Comparison of ENCODE assay signal across 9 mouse cellular contexts in the genomic region with DNA sequence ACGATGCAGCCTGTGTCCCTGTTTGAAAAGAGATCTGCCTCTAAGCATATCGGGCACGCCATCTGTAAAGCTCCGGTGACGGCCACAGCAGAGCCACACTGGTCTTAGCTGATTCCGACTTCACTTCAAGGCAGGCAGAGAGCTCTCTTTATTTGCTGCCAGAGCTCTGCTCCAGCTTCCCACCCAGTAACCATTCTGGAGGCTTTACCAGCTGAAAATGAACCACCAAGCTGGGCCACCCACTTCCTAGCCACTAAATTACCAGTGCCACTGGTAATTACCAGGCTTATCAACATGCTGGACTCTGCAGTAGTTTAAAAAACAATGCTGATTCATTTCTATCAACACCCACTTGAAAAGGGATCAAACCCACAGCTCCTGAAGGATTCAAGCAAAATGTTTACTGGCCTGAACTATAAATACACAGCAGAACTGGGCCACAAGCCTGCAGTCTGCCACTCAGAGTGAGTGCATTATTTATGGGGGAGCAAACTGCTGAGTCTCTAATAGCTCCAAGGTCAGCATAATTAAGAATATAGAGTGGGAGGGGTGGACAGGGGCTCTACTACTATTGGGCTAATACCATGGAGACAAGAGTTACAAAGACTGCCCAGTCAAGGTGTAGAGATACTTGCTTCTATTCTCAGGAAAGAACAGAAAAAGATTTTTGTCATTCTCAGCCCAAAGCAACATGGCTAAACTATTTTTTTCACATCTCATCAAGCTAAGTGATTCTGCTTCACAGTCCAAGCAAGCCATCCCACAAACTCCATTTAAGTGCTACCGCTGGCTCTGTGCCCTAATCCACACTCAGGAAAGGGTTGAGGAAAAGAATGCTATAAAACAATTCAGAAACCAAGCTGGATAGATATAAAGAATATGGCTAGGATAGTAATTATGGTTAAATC.
DNase-seq lines count a peak whose midpoint lies in the region; ATAC-seq lines count a peak whose summit lies in the region.
"Had no signal": no experiment of that assay in that cellular context is flagged by ENCODE, and none has a peak within 500 bp of the region (broad histone marks: within the 10 kb centered on the region; RNA-seq: fewer than 3 reads in every experiment).

No protein-coding gene starts in this region.

- no peak overlapping the region for H3K4me2 ChIP-seq in forebrain, embryonic 14.5 days (ENCODE audit: low read length)
- no peak overlapping the region for H3K4me2 ChIP-seq in forebrain, embryonic 11.5 days (ENCODE audit: low read depth, low read length, severe bottlenecking)
- no peak overlapping the region for H3K4me2 ChIP-seq in neural tube, embryonic 11.5 days (ENCODE audit: low read depth)
- H3K4me2 ChIP-seq: liver, embryonic 13.5 days had no signal

- ATAC-seq in forebrain, embryonic 14.5 days = peak; percentile 84
- no peak for ATAC-seq in forebrain, embryonic 11.5 days (replicated peaks; ENCODE audit: low FRiP score)
- ATAC-seq in neural tube, embryonic 11.5 days (ENCODE audit: insufficient read depth, low FRiP score, low TSS enrichment) = no peak
- ATAC-seq in megakaryocyte progenitor cell, adult 5-6 weeks (replicated peaks; ENCODE audit: poor library complexity) = no peak

- no peak overlapping the region for H3K4me3 ChIP-seq in forebrain, embryonic 14.5 days (ENCODE audit: low read depth, low read length)
- no peak overlapping the region for H3K4me3 ChIP-seq in forebrain, embryonic 11.5 days (ENCODE audit: low read depth, low read length)
- H3K4me3 ChIP-seq in neural tube, embryonic 11.5 days (ENCODE audit: low read depth, low read length) = no peak overlapping the region
- H3K4me3 ChIP-seq: liver, embryonic 13.5 days had no signal

- H3K9ac ChIP-seq in forebrain, embryonic 14.5 days (ENCODE audit: low read length) = no peak overlapping the region
- no peak overlapping the region for H3K9ac ChIP-seq in forebrain, embryonic 11.5 days (ENCODE audit: low read length)
- no peak overlapping the region for H3K9ac ChIP-seq in neural tube, embryonic 11.5 days (ENCODE audit: low read length)
- H3K9ac ChIP-seq: liver, embryonic 13.5 days had no signal

- 58% methylated on average over 7 of the region's 7 CpGs for WGBS in forebrain, embryonic 14.5 days
- WGBS in forebrain, embryonic 11.5 days = 78% methylated on average over 7 of the region's 7 CpGs
- WGBS in neural tube, embryonic 11.5 days = 85% methylated on average over 7 of the region's 7 CpGs

- H3K36me3 ChIP-seq in forebrain, embryonic 14.5 days (ENCODE audit: control insufficient read depth, insufficient read depth, low read length) = peaks cover 7% of the 10 kb centered on the region; the same call in 1 of the 2 replicates
- no peaks in the 10 kb centered on the region; the same call in 1 of the 2 replicates for H3K36me3 ChIP-seq in forebrain, embryonic 11.5 days (ENCODE audit: control insufficient read depth, insufficient read depth, low read length)
- H3K36me3 ChIP-seq in neural tube, embryonic 11.5 days (ENCODE audit: control insufficient read depth, insufficient read depth, low read length) = no peaks in the 10 kb centered on the region

- no peak overlapping the region for H3K27ac ChIP-seq in forebrain, embryonic 14.5 days (ENCODE audit: low read depth, low read length)
- no peak overlapping the region for H3K27ac ChIP-seq in forebrain, embryonic 11.5 days (ENCODE audit: low read depth, low read length)
- H3K27ac ChIP-seq in neural tube, embryonic 11.5 days (ENCODE audit: low read depth, low read length) = 0 out of 2 replicates have a peak overlapping the region, but pooled peaks have one; percentile 8
- H3K27ac ChIP-seq: liver, embryonic 13.5 days had no signal

- H3K4me1 ChIP-seq in forebrain, embryonic 14.5 days (ENCODE audit: control insufficient read depth, insufficient read depth, low read length) = no peaks in the 10 kb centered on the region
- H3K4me1 ChIP-seq in forebrain, embryonic 11.5 days (replicated peaks; ENCODE audit: control insufficient read depth, insufficient read depth, low read length) = peaks cover 6% of the 10 kb centered on the region
- peaks cover 4% of the 10 kb centered on the region; the same call in 1 of the 2 replicates for H3K4me1 ChIP-seq in neural tube, embryonic 11.5 days (ENCODE audit: control insufficient read depth, insufficient read depth, low read length)
- H3K4me1 ChIP-seq: liver, embryonic 13.5 days had no signal

- 0 out of 2 replicates have a peak, but pooled peaks cover 2% of the 10 kb centered on the region for H3K27me3 ChIP-seq in forebrain, embryonic 14.5 days (replicated peaks; ENCODE audit: control insufficient read depth, insufficient read depth, low read length)
- H3K27me3 ChIP-seq in forebrain, embryonic 11.5 days (ENCODE audit: control insufficient read depth, insufficient read depth, low read length) = peaks cover 4% of the 10 kb centered on the region; the same call in 1 of the 2 replicates
- H3K27me3 ChIP-seq in neural tube, embryonic 11.5 days (ENCODE audit: control insufficient read depth, insufficient read depth, low read length) = no peaks in the 10 kb centered on the region
- H3K27me3 ChIP-seq: liver, embryonic 13.5 days had no signal

- peak; percentile 74 for DNase-seq in forebrain, embryonic 14.5 days (ENCODE audit: low spot score)
- DNase-seq in forebrain, embryonic 11.5 days (ENCODE audit: low spot score) = no peak
- DNase-seq in neural tube, embryonic 11.5 days (ENCODE audit: low spot score) = no peak
- DNase-seq in neural tube, embryonic 10.5 days (ENCODE audit: extremely low spot score, low spot score) = no peak
- peak; percentile 34 to 51 for DNase-seq in left cerebral cortex, postnatal 14 days (ENCODE audit: low spot score in 2 of 2)
- DNase-seq in right cerebral cortex, postnatal 4 days = peak; percentile 23
- no peak for DNase-seq in natural killer cell, adult 2 months (ENCODE audit: low spot score in 2 of 2)
- DNase-seq: liver, embryonic 13.5 days had no signal

- intact Hi-C loops in left cerebral cortex, postnatal 14 days (cut with DNase I) = no loop called here

- no peaks in the 10 kb centered on the region for H3K9me3 ChIP-seq in forebrain, embryonic 14.5 days (replicated peaks; ENCODE audit: control insufficient read depth, low read length)
- no peaks in the 10 kb centered on the region for H3K9me3 ChIP-seq in forebrain, embryonic 11.5 days (ENCODE audit: control insufficient read depth, low read length)
- no peaks in the 10 kb centered on the region for H3K9me3 ChIP-seq in neural tube, embryonic 11.5 days (ENCODE audit: control insufficient read depth, low read length)
- H3K9me3 ChIP-seq: liver, embryonic 13.5 days had no signal

Comparison
In these comparisons a context has a peak if more than half of its experiments do, and no peak if none do; other contexts are left out.
1. DNase-seq: peak in forebrain, embryonic 14.5 days (single experiment), left cerebral cortex, postnatal 14 days (2 of 2) and right cerebral cortex, postnatal 4 days (single experiment); none in forebrain, embryonic 11.5 days (single experiment), neural tube, embryonic 11.5 days (single experiment), neural tube, embryonic 10.5 days (single experiment) and natural killer cell, adult 2 months (0 of 2).